Mouse (Mus musculus): Measurements from ENCODE around the gene Tet3. TPM values are rescaled to one million over a fixed set of nuclear protein-coding genes. Genes with fewer than 3 reads are reported as not detected.

The Tet3 gene
- polyA plus RNA-seq, 1 experiment from 2014 or later, result 57.9 TPM

DNA sequence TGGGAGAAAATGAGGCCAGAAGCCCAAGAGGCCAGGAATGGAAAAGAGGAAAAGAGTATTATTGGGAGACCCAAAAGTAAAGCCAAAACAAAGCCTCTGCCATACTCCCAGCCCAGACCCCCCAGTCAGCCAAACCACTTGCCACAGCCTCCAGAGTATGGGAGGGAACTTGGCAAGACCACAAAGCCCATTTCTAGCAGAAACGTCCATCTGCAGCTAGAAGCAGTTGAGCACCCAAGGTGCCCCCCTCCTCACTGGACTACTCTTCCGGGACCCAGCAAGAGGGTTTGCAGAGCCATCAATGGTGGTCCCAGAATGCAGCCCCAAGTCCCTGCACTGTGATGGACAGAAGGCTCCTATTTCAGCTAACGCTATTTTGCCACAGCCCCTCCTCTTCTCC, 21.1 kb downstream of the Tet3 start:
- no peak overlapping the region for H3K4me3 ChIP-seq (replicated peaks)
- peaks cover 82% of the 10 kb centered on the region for H3K4me1 ChIP-seq
- no peaks in the 10 kb centered on the region for H3K27me3 ChIP-seq (replicated peaks)
- no peak overlapping the region for H3K27ac ChIP-seq (replicated peaks)
- H3K9ac ChIP-seq (replicated peaks), result no peak overlapping the region; the same call in 1 of the 2 replicates
- 35% methylated on average over 3 of the region's 3 CpGs for WGBS
- H3K9me3 ChIP-seq (replicated peaks), result no peaks in the 10 kb centered on the region
- H3K36me3 ChIP-seq, result no peaks in the 10 kb centered on the region
- peak overlapping the region; percentile 70 for H3K4me2 ChIP-seq
- no peak for ATAC-seq (ENCODE audit: low FRiP score)

DNA sequence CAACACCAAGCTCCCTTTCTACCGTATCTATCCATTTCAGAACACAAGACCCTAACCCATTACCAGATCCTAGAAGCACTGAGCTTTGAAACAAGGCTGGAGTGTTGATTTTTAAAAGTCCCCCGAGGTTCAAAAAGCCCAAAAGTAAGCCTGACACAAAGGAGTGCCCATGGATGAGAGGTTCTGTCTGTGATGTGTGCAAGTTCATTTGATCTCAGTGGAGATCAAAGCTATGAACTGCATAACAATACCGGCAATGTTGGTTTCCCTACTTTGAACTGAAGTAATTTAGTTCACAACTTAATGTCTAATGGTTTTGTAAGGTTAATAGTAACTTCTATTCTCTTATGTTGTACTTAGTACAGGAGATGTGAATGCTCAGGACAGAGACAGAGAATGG, 21.7 kb downstream of the Tet3 start:
- Histone ChIP-seq H3K9me3 (replicated peaks) (no peaks in the 10 kb centered on the region), H3K27me3 (replicated peaks) (no peaks in the 10 kb centered on the region), H3K9ac (replicated peaks) (no peak overlapping the region), H3K27ac (replicated peaks) (no peak overlapping the region), H3K4me2 (0 out of 2 replicates have a peak overlapping the region, but pooled peaks have one; percentile 70), H3K4me1 (peaks cover 81% of the 10 kb centered on the region), H3K36me3 (no peaks in the 10 kb centered on the region), H3K4me3 (replicated peaks) (no peak overlapping the region)
- WGBS, result 82% methylated on average over 3 of the region's 3 CpGs
- ATAC-seq (ENCODE audit: low FRiP score), result no peak

DNA sequence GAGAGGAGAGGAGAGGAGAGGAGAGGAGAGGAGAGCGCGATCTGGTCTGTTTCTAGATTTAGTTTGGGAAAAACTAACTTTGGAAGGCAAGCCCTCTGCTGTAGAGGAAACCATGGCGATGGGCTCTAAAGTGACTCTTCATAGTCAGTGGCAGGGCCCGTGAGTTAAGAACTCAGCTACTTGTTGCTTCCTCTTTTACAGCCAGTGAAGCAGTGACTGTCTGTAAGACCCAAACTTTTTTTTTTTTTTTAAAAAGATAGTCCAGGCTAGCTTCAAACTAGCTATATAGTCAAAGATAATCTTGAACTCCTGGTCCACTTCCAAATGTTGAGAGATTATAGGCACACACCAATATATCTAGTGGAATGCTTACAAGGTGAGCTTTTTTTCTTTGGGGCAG, 22.3 kb downstream of the Tet3 start:
- Histone ChIP-seq H3K4me2 (no peak overlapping the region), H3K9me3 (replicated peaks) (no peaks in the 10 kb centered on the region), H3K36me3 (no peaks in the 10 kb centered on the region), H3K4me3 (replicated peaks) (no peak overlapping the region), H3K27ac (replicated peaks) (no peak overlapping the region), H3K27me3 (replicated peaks) (no peaks in the 10 kb centered on the region), H3K4me1 (peaks cover 81% of the 10 kb centered on the region), H3K9ac (replicated peaks) (no peak overlapping the region)
- 84% methylated on average over 4 of the region's 4 CpGs for WGBS
- ATAC-seq (ENCODE audit: low FRiP score), result no peak

DNA sequence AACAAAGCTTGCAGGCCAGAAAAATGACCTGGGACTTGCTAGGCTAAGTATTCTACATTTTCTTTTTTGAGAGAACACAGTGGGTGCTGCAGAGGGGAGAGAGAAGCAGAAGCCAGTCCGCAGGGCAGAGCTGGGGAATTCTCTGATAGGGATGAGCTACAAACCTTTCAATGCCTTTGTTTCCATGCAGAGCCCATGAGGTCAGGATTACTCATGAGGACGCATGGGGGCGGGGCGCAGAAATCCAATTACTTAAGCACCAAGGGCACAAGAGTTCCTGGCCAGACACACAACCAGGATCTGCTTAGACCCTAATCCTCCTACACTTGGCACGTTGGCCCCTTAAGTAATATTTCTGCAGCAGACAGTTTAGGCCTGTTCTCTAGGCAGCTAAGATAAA, 23.7 kb downstream of the Tet3 start:
- 0 out of 2 replicates have a peak overlapping the region, but pooled peaks have one; percentile 41 for H3K27ac ChIP-seq (replicated peaks)
- no peak for ATAC-seq (ENCODE audit: low FRiP score)
- H3K9ac ChIP-seq (replicated peaks), result no peak overlapping the region
- 38% methylated on average over 5 of the region's 5 CpGs for whole genome bisulfite sequencing
- H3K4me1 ChIP-seq, result peaks cover 80% of the 10 kb centered on the region
- no peaks in the 10 kb centered on the region for H3K36me3 ChIP-seq
- H3K27me3 ChIP-seq (replicated peaks), result no peaks in the 10 kb centered on the region
- no peak overlapping the region for H3K4me2 ChIP-seq
- no peak overlapping the region for H3K4me3 ChIP-seq (replicated peaks)
- no peaks in the 10 kb centered on the region for H3K9me3 ChIP-seq (replicated peaks)

DNA sequence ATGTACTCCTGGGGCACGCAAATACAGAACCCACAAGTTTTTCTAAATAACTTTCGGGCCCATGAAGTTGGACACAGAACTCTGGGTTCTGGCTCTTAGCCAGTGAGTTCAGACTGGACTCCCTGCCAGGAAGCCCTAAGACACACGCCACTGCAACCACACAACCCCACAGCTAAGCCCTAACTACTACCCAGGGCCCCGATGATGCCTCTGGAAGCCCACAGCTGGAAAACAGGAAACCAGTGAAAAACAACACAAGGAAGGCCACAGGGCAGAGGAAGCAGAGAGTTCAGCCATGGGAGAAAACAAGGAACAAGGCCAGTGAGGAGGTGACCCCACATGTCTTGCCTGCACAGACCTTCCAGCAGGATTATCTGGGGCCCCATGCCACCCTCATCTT, 25.3 kb downstream of the Tet3 start:
- H3K27me3 ChIP-seq (replicated peaks), result no peaks in the 10 kb centered on the region
- H3K4me3 ChIP-seq (replicated peaks), result no peak overlapping the region
- no peak overlapping the region for H3K9ac ChIP-seq (replicated peaks)
- H3K9me3 ChIP-seq (replicated peaks), result no peaks in the 10 kb centered on the region
- peaks cover 75% of the 10 kb centered on the region for H3K4me1 ChIP-seq
- ATAC-seq (ENCODE audit: low FRiP score), result no peak
- H3K4me2 ChIP-seq, result no peak overlapping the region
- 76% methylated on average over 4 of the region's 4 CpGs for WGBS
- H3K27ac ChIP-seq (replicated peaks), result no peak overlapping the region
- H3K36me3 ChIP-seq, result no peaks in the 10 kb centered on the region

DNA sequence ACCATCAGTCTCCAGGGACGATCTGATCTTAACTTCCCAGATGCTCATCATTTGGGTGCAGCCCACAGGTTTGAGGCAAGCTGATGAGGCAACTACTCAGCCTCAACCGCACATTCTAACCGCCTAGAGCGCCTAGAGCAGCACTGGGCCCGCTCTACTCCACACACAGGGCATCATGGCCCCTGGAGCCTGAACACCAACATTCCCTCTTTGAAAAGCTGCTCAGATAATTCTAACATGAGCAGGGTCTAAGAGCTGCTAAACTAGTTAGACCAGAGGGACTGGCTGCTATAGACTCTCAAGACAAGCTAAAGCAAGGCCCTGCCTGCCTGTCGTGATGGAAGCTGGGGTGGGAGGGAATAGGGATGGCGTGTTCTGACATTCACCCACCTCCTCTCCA, 25.9 kb downstream of the Tet3 start:
- no peak for ATAC-seq (ENCODE audit: low FRiP score)
- no peak overlapping the region for H3K27ac ChIP-seq (replicated peaks)
- H3K9me3 ChIP-seq (replicated peaks), result no peaks in the 10 kb centered on the region
- peaks cover 75% of the 10 kb centered on the region for H3K4me1 ChIP-seq
- H3K9ac ChIP-seq (replicated peaks), result no peak overlapping the region
- no peak overlapping the region for H3K4me2 ChIP-seq
- H3K36me3 ChIP-seq, result no peaks in the 10 kb centered on the region
- no peaks in the 10 kb centered on the region for H3K27me3 ChIP-seq (replicated peaks)
- 81% methylated on average over 7 of the region's 7 CpGs for WGBS
- no peak overlapping the region for H3K4me3 ChIP-seq (replicated peaks)

DNA sequence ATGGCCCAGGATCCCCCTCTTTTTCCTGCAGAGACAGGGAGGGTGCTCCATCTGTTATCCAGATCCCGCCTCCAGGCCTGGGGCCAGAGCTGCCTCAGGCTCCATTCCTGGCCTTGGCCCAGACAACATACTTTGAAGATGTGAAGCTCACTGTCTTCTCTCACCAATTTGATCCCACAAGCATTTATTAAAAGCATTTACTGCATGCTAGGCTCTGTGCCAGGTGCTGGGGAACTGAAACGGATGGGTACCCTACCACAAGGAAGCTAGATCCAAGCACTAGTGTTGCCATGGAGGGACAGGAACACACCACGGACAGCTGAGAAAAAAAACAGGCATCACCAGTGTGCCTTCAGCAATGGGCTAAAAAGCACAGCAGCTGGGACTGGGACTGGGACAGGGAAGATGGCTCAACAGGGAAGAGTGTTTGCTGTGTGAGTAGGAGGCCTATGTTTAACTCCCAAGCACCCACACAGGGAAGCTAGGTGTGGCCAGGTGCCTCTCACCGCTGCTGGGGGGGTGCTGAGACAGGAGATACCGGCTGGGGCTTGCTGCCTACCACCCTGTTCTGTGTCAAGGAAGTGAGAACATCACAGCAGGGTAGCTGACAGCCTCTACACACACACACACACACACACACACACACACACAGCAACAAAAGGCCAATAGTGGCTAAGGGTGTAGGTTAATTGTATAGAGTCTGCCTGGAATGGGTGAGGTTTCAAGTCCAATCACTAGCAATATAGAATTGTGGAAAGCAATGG, 30.7 kb downstream of the Tet3 start:
- 31% methylated on average over 5 of the region's 5 CpGs for WGBS
- peak; percentile 43 for ATAC-seq (ENCODE audit: low FRiP score)
- Histone ChIP-seq H3K36me3 (no peaks in the 10 kb centered on the region), H3K4me3 (replicated peaks) (no peak overlapping the region), H3K27me3 (replicated peaks) (no peaks in the 10 kb centered on the region), H3K9ac (replicated peaks) (no peak overlapping the region), H3K9me3 (replicated peaks) (no peaks in the 10 kb centered on the region), H3K4me1 (peaks cover 73% of the 10 kb centered on the region), H3K4me2 (0 out of 2 replicates have a peak overlapping the region, but pooled peaks have one; percentile 1), H3K27ac (replicated peaks) (peak overlapping the region; percentile 75)

DNA sequence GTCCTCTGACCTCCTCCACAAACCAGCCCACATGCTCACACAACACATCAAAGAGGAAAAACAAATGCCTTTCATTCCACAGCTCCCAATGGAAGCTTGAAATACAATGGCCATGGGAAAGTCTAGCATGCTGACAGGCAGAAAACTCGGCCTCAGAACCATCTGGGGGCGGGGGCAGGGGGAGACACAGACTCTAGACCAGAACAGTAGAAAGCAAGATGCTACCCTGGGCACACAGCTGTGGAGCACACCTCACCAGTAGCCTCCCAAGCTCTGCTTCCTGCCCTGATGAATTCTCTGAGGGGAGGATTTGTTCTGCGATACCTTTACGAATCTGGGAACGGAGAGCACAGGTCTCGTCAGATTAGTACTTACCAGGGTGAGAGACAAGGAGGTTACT, 31.4 kb downstream of the Tet3 start:
- Histone ChIP-seq H3K27ac (replicated peaks) (peak overlapping the region; percentile 75), H3K4me2 (no peak overlapping the region), H3K9me3 (replicated peaks) (no peaks in the 10 kb centered on the region), H3K27me3 (replicated peaks) (no peaks in the 10 kb centered on the region), H3K36me3 (no peaks in the 10 kb centered on the region), H3K4me1 (peaks cover 74% of the 10 kb centered on the region), H3K9ac (replicated peaks) (no peak overlapping the region), H3K4me3 (replicated peaks) (no peak overlapping the region)
- 39% methylated on average over 6 of the region's 6 CpGs for WGBS
- no peak for ATAC-seq (ENCODE audit: low FRiP score)

DNA sequence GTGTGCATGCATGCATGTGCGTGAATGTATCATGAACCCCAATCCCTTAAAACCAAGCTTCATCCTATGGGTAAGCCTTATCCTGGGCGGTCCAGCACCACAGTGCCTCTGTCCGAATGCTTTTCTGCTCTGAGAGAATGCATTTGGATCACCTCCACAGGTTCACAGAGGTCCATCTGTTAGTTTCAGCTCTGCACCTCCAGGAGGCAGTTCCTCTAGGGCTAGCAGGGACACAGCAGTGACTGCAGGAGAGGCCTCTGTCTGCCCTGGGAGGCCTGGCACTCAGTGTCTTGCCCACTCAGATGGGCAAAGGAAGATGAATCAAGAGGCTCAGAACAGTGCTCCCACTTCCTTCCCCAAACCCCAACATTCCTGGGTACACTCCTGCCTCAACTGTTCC, 32.3 kb downstream of the Tet3 start:
- no peak overlapping the region for H3K9ac ChIP-seq (replicated peaks)
- H3K27ac ChIP-seq (replicated peaks), result no peak overlapping the region
- H3K4me1 ChIP-seq, result peaks cover 74% of the 10 kb centered on the region
- WGBS, result 93% methylated on average over 3 of the region's 3 CpGs
- H3K4me2 ChIP-seq, result no peak overlapping the region
- no peak for ATAC-seq (ENCODE audit: low FRiP score)
- H3K4me3 ChIP-seq (replicated peaks), result no peak overlapping the region
- H3K27me3 ChIP-seq (replicated peaks), result no peaks in the 10 kb centered on the region
- no peaks in the 10 kb centered on the region for H3K9me3 ChIP-seq (replicated peaks)
- H3K36me3 ChIP-seq, result no peaks in the 10 kb centered on the region

DNA sequence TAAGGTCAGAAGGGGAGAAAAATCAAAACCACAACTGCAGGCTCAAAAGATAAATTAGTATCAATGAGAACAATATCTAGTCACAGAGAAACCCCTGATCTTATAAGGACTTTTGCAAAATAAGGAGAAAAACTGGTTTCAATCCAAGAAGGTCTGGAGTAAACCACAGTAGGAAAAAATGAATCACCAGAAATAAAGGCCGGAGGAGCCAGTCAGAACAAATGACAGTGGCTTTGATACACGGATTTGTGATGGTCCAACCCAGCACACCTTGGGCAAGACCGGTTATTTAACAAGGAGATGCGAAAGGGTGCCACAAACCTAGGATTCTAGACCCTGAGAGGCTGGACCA, 34.9 kb downstream of the Tet3 start:
- Histone ChIP-seq H3K4me3 (replicated peaks) (no peak overlapping the region), H3K9me3 (replicated peaks) (no peaks in the 10 kb centered on the region), H3K27ac (replicated peaks) (peak overlapping the region; percentile 23; the same call in 1 of the 2 replicates), H3K4me1 (peaks cover 80% of the 10 kb centered on the region), H3K9ac (replicated peaks) (no peak overlapping the region), H3K36me3 (no peaks in the 10 kb centered on the region), H3K4me2 (no peak overlapping the region), H3K27me3 (replicated peaks) (no peaks in the 10 kb centered on the region)
- WGBS, result 70% methylated on average over 4 of the region's 4 CpGs
- ATAC-seq (ENCODE audit: low FRiP score), result no peak

DNA sequence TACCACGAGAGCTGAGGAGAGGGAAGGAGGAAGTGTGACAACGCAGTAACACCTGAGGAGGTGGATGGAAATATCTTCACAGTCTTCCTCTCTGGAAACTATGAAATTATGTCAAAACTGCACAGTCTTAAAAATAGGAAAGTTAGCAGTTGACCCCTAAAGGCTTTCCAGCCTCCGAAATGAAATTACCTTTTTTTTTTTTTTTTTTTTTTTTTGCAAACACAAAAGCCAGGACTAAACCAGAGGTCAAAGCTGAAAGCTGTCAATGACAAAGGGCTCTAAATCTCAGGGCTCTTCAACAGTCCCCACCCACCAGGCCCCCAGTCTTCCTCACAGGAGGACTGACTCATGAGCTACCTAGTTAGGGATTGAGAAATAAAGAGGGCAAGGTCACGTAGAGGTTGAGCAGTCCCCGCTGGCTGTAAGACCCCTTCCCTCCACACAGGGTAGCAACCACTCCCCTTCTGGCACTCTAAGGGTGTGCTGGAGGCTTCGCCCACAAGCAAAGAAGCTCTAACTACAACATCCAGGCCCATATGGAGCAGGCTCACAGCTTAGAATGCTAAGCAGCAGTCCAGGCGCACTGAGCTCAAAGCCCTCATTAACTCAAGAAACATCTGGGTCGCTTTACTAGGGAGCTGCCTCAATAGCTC, 35.4 kb downstream of the Tet3 start:
- Histone ChIP-seq H3K27me3 (replicated peaks) (no peaks in the 10 kb centered on the region), H3K9me3 (replicated peaks) (no peaks in the 10 kb centered on the region), H3K27ac (replicated peaks) (peak overlapping the region; percentile 23; the same call in 1 of the 2 replicates), H3K9ac (replicated peaks) (no peak overlapping the region), H3K4me2 (no peak overlapping the region), H3K4me1 (peaks cover 80% of the 10 kb centered on the region), H3K36me3 (no peaks in the 10 kb centered on the region), H3K4me3 (replicated peaks) (no peak overlapping the region)
- WGBS, result 35% methylated on average over 8 of the region's 8 CpGs
- ATAC-seq (ENCODE audit: low FRiP score), result no peak
